8 mouse cellular contexts compared by ENCODE assay signal in genomic region chr1:63114136-63114781, GRCm38 (mm10). TPM values are rescaled to one million over a fixed set of nuclear protein-coding genes. Genes with fewer than 3 reads are reported as not detected.
DNase-seq lines count a peak whose midpoint lies in the region; ATAC-seq and TF ChIP-seq lines count a peak whose summit lies in the region.

TSS of gene Ino80d (minus strand) at chr1:63114667.

- peaks cover 27% of the 10 kb centered on the region; the same call in 1 of the 2 replicates for H3K79me2 ChIP-seq in liver, adult 2 months (ENCODE audit: control insufficient read depth, insufficient read depth, low read length)
- peaks cover 72% of the 10 kb centered on the region for H3K79me2 ChIP-seq in myocyte (ENCODE audit: control insufficient read depth, insufficient read depth)

- H3K4me3 ChIP-seq in heart, embryonic 10.5 days = peak within 1 kb of the TSS; percentile 78
- H3K4me3 ChIP-seq in kidney, embryonic 15.5 days (replicated peaks) = peak within 1 kb of the TSS; percentile 90
- peak within 1 kb of the TSS; percentile 90 for H3K4me3 ChIP-seq in liver, adult 2 months (ENCODE audit: insufficient read depth, low read depth, low read length)
- H3K4me3 ChIP-seq in myocyte = peak within 1 kb of the TSS; percentile 55

- H3K9me3 ChIP-seq in heart, embryonic 10.5 days = no peaks in the 10 kb centered on the region
- no peaks in the 10 kb centered on the region for H3K9me3 ChIP-seq in kidney, embryonic 15.5 days (replicated peaks)

- peaks cover 17% of the 10 kb centered on the region for H3K36me3 ChIP-seq in heart, embryonic 10.5 days
- H3K36me3 ChIP-seq in kidney, embryonic 15.5 days = peaks cover 18% of the 10 kb centered on the region
- peaks cover 11% of the 10 kb centered on the region for H3K36me3 ChIP-seq in liver, adult 2 months (ENCODE audit: control insufficient read depth, insufficient read depth, low read length)
- H3K36me3 ChIP-seq in myocyte (ENCODE audit: control insufficient read depth, insufficient read depth) = peaks cover 8% of the 10 kb centered on the region
- H3K36me3 ChIP-seq in splenic B cell, adult 2 months (ENCODE audit: control insufficient read depth, insufficient read depth, low read length, poor library complexity, severe bottlenecking) = 0 out of 2 replicates have a peak, but pooled peaks cover 2% of the 10 kb centered on the region

- peak; percentile 84 to 85 for DNase-seq in B cell, adult 2 months
- DNase-seq in brain, adult 2 months (ENCODE audit: low read depth, low spot score) = peak; percentile 95
- DNase-seq in heart, embryonic 10.5 days (ENCODE audit: low spot score) = peak; percentile 93
- DNase-seq in liver, adult 2 months (ENCODE audit: extremely low read depth, low read depth, low spot score) = peak; percentile 79
- DNase-seq in splenic B cell, adult 2 months (ENCODE audit: low read depth, low spot score) = peak; percentile 92

- H3ac ChIP-seq in myocyte (ENCODE audit: control insufficient read depth, insufficient read length) = peak within 1 kb of the TSS; percentile 80

- H3K4me2 ChIP-seq in kidney, embryonic 15.5 days = peak within 1 kb of the TSS; percentile 69
- H3K4me2 ChIP-seq in myocyte (ENCODE audit: low read depth) = peak within 1 kb of the TSS; percentile 87

- H3K27me3 ChIP-seq in heart, embryonic 10.5 days (ENCODE audit: insufficient read depth, poor library complexity, severe bottlenecking) = no peaks in the 10 kb centered on the region
- H3K27me3 ChIP-seq in kidney, embryonic 15.5 days = no peaks in the 10 kb centered on the region
- no peaks in the 10 kb centered on the region for H3K27me3 ChIP-seq in liver, adult 2 months (ENCODE audit: control insufficient read depth, insufficient read depth, low read length)
- no peaks in the 10 kb centered on the region for H3K27me3 ChIP-seq in myocyte (ENCODE audit: control insufficient read depth, insufficient read depth, insufficient read length)
- no peaks in the 10 kb centered on the region for H3K27me3 ChIP-seq in splenic B cell, adult 2 months (ENCODE audit: control insufficient read depth, insufficient read depth, low read length, poor library complexity, severe bottlenecking)

- whole genome bisulfite sequencing in heart, embryonic 10.5 days = 1% methylated on average over 42 of the region's 42 CpGs
- 2% methylated on average over 35 of the region's 42 CpGs for WGBS in kidney, embryonic 15.5 days
- 1% methylated on average over 40 of the region's 42 CpGs for WGBS in liver, adult 2 months

- H3K9ac ChIP-seq in kidney, embryonic 15.5 days = peak within 1 kb of the TSS; percentile 99
- H3K9ac ChIP-seq in liver, adult 2 months (ENCODE audit: low read depth, low read length) = peak within 1 kb of the TSS; percentile 99

- peaks cover 23% of the 10 kb centered on the region for H3K4me1 ChIP-seq in heart, embryonic 10.5 days
- H3K4me1 ChIP-seq in kidney, embryonic 15.5 days = peaks cover 25% of the 10 kb centered on the region
- peaks cover 5% of the 10 kb centered on the region for H3K4me1 ChIP-seq in liver, adult 2 months (ENCODE audit: control insufficient read depth, insufficient read depth, low read length)

- H3K27ac ChIP-seq in heart, embryonic 10.5 days = peak within 1 kb of the TSS; percentile 100
- peak within 1 kb of the TSS; percentile 99 for H3K27ac ChIP-seq in kidney, embryonic 15.5 days
- H3K27ac ChIP-seq in liver, adult 2 months (replicated peaks; ENCODE audit: insufficient read depth, low read depth, low read length) = peak within 1 kb of the TSS; percentile 90

- peak; percentile 67 for TF ChIP-seq CTCF in liver, adult 2 months (IDR thresholded peaks at IDR 0.05; ENCODE audit: low read depth, low read length)

- peak; percentile 93 for ATAC-seq in erythroblast, adult 5-6 weeks (replicated peaks; ENCODE audit: low FRiP score, poor library complexity, severe bottlenecking)
- peak; percentile 86 for ATAC-seq in kidney, embryonic 15.5 days (replicated peaks; ENCODE audit: low FRiP score)

- TF ChIP-seq POLR2A in liver, adult 2 months (IDR thresholded peaks at IDR 0.05; ENCODE audit: extremely low read depth, insufficient read depth, low read length) = peak; percentile 56; the same call in 1 of the 2 replicates
- TF ChIP-seq POLR2A in myocyte (IDR thresholded peaks at IDR 0.05; ENCODE audit: insufficient read length, low read depth) = peak; percentile 56

TF ChIP-seq in myocyte, 11 proteins besides CTCF, POLR2A, EP300 and RAD21:
- TF ChIP-seq TCF3 (IDR thresholded peaks at IDR 0.05; ENCODE audit: insufficient read length, low read depth) = no peak
- TF ChIP-seq E2F4 (IDR thresholded peaks at IDR 0.05; ENCODE audit: insufficient read depth) = no peak
- TF ChIP-seq REST (IDR thresholded peaks at IDR 0.05; ENCODE audit: insufficient read depth, insufficient read length) = no peak
- TF ChIP-seq SRF (IDR thresholded peaks at IDR 0.05; ENCODE audit: control insufficient read depth, insufficient read length, low read depth) = no peak
- TF ChIP-seq TCF12 (IDR thresholded peaks at IDR 0.05; ENCODE audit: insufficient read depth, poor library complexity, severe bottlenecking) = no peak
- peak; percentile 40 for TF ChIP-seq POLR2AphosphoS2 (IDR thresholded peaks at IDR 0.05; ENCODE audit: insufficient read length, low read depth)
- peak in 1 of 3 experiments; percentile 29 for TF ChIP-seq MYOG (IDR thresholded peaks at IDR 0.05; ENCODE audit: control insufficient read depth in 1 of 3, insufficient read depth in 1 of 3, insufficient read length in 2 of 3, low read depth in 2 of 3)
TF ChIP-seq in myocyte: peak in this region for 2.

RNA-seq across cellular contexts. Expression of gene Ino80d, which starts in this region (rescaled TPM):
- total RNA-seq in erythroblast, adult 5-6 weeks (2015; ENCODE audit: low replicate concordance) = 22.5 and 28.4 TPM in 2 replicates
- 10.3 and 12.4 TPM in 2 replicates for total RNA-seq in erythroblast, adult 5-6 weeks (2017; ENCODE audit: low replicate concordance)
- polyA plus RNA-seq in heart, embryonic 10.5 days (2016; fragmentation: Nextera tagmentation; extraction: Ambion mirVana) = 12.2 and 12.9 TPM in 2 replicates
- 12.1 and 12.9 TPM in 2 replicates for polyA plus RNA-seq in kidney, embryonic 15.5 days (2015; fragmentation: Nextera tagmentation; extraction: Ambion mirVana)
- 5.3 and 6.3 TPM in 2 replicates for total RNA-seq in liver, adult 2 months (2014; rRNA removed)
- polyA plus RNA-seq in liver, adult 2 months (2012; rRNA removed) = 3.6 and 5.2 TPM in 2 replicates
- 1.7 TPM for polyA plus RNA-seq in myocyte (2012; fragmentation: generic; extraction: Trizol)

Comparison
In these comparisons a context has a peak if more than half of its experiments do, and no peak if none do; other contexts are left out.
1. Peak in every context shown above with its lines: DNase-seq, ATAC-seq, H3K4me3 ChIP-seq and H3K27ac ChIP-seq.